Mouse (Mus musculus) forebrain, embryonic 12.5 days (tissue): Measurements from ENCODE around the gene Aqp8. TPM values are rescaled to one million over a fixed set of nuclear protein-coding genes. Genes with fewer than 3 reads are reported as not detected.

Source experiments
- ATAC-seq: fragments of 200-750 bp; cut with Nextera tagmentation; 2 replicates; pipeline ENCODE4 v1.8.0; 2017; ENCODE audit warnings: moderate TSS enrichment; ENCODE audit not compliant: low FRiP score
- H3K27ac ChIP-seq: fragments of 300-500 bp; sonication (generic); 2 replicates; pipeline ENCODE4 v1.5.1; 2016; ENCODE audit warnings: mild to moderate bottlenecking
- H3K27me3 ChIP-seq: fragments of 300-500 bp; sonication (generic); 2 replicates; pipeline ENCODE4 v1.6.1; 2016; ENCODE audit warnings: mild to moderate bottlenecking
- H3K36me3 ChIP-seq: fragments of 300-500 bp; sonication (generic); replicated peaks from 2 replicates; pipeline ENCODE4 v1.6.1; 2016; ENCODE audit warnings: mild to moderate bottlenecking
- H3K4me1 ChIP-seq: fragments of 300-500 bp; sonication (generic); 2 replicates; pipeline ENCODE4 v1.6.1; 2016
- H3K4me2 ChIP-seq: fragments of 300-500 bp; sonication (generic); 2 replicates; pipeline ENCODE4 v1.6.1; 2016; ENCODE audit warnings: mild to moderate bottlenecking, moderate library complexity
- H3K4me3 ChIP-seq: fragments of 300-500 bp; sonication (generic); replicated peaks from 2 replicates; pipeline ENCODE4 v1.5.1; 2016; ENCODE audit warnings: mild to moderate bottlenecking
- H3K9ac ChIP-seq: fragments of 300-500 bp; sonication (generic); 2 replicates; pipeline ENCODE4 v1.6.1; 2016; ENCODE audit warnings: mild to moderate bottlenecking
- H3K9me3 ChIP-seq: fragments of 300-500 bp; sonication (generic); 2 replicates; pipeline ENCODE4 v1.6.1; 2016
- WGBS: fragments of 180-500 bp; shearing (Covaris S2); methylation state at CpG from one replicate; pipeline ENCODE4 v1.1.7; 2016; 5-methylcytosine and 5-hydroxymethylcytosine counted together
- polyA plus RNA-seq: library from polyadenylated mRNA; unstranded; fragments of >200 nt; fragmentation: Nextera tagmentation; extraction: Ambion mirVana; gene quantifications from 2 replicates; pipeline ENCODE4 v1.2.1, GENCODE M21; 2016

The Aqp8 gene
- 0.22 and 0.56 TPM in 2 replicates for polyA plus RNA-seq

DNA sequence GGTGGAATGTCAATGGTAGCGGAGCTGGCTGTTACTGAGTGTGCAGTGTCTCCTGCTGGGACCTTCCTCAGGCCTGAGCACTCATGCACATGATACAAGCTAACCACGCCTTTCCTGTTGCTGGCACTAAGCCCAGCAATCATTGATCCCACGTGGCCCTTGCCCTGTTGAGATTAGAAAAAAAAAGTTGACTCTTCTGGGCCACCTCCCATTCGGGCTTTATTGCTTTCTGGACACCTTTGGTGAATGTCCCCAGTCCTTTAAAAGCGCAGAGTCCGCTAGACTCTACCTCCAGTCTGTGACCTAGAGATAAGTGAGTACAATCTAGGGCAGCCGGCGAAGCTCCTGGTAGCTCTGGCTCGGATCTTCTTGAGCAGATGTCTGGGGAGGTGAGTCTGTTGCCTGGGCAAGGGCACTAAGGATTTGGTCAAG lies at the start of gene Aqp8:
Aqp8 (plus strand) TSS at position 222 of the 432 bp plus-strand sequence.
- Histone ChIP-seq H3K4me2 (no peak within 1 kb of the TSS), H3K4me3 (no peak within 1 kb of the TSS), H3K9me3 (no peaks in the 10 kb centered on the region), H3K36me3 (no peaks in the 10 kb centered on the region), H3K4me1 (no peaks in the 10 kb centered on the region), H3K9ac (no peak within 1 kb of the TSS), H3K27me3 (no peaks in the 10 kb centered on the region), H3K27ac (no peak within 1 kb of the TSS)
- no peak for ATAC-seq
- WGBS: 80% methylated on average over 9 of the region's 9 CpGs

DNA sequence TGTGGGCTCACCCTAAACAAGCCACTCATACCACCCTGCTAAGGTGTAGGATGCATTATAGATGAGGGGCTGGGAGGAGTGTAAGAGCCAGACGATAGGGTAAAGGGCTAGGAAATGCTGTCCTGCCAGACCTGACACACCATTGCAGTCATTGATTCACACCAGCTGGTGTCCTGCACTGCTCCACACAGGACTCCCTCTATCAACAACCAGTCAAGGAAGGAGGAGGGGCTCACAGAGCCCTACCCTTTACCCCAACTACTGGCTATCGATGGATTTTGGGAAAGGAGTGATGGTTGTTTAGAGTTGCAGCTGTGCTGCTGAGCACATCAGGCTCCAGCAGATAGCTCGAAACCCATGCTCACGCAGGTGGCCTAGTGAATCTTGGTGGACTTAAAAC lies 45.3 kb upstream of the Aqp8 start:
- Histone ChIP-seq H3K9ac (no peak overlapping the region), H3K4me1 (no peaks in the 10 kb centered on the region), H3K4me3 (no peak overlapping the region), H3K36me3 (peaks cover 34% of the 10 kb centered on the region), H3K9me3 (no peaks in the 10 kb centered on the region), H3K27me3 (no peaks in the 10 kb centered on the region), H3K4me2 (no peak overlapping the region), H3K27ac (no peak overlapping the region)
- 87% methylated on average over 4 of the region's 4 CpGs for WGBS
- ATAC-seq: no peak

DNA sequence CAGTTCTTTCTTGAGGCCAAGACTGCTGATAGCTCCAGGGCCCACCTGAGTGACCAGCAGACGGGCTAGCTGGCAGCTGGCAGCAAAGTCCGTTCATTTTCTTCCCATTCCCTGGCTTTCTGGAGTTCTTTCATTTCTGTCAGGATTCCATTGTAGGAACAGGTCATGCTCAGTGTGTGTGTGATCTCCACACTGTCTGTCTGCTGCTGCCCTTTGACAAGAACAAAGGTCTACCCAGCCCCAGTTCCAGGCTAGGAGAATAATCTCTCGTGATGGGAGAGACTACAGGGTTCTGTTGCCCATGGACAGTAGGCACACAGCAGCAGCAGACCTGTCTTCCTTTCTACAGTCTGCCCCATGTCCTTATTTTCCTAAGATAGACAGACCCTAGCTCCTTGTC lies 44.4 kb upstream of the Aqp8 start:
- Histone ChIP-seq H3K4me2 (no peak overlapping the region), H3K27me3 (no peaks in the 10 kb centered on the region), H3K9me3 (no peaks in the 10 kb centered on the region), H3K36me3 (peaks cover 36% of the 10 kb centered on the region), H3K4me3 (no peak overlapping the region), H3K4me1 (no peaks in the 10 kb centered on the region), H3K27ac (no peak overlapping the region), H3K9ac (no peak overlapping the region)
- ATAC-seq: no peak
- WGBS: 73% methylated on average over 3 of the region's 3 CpGs

DNA sequence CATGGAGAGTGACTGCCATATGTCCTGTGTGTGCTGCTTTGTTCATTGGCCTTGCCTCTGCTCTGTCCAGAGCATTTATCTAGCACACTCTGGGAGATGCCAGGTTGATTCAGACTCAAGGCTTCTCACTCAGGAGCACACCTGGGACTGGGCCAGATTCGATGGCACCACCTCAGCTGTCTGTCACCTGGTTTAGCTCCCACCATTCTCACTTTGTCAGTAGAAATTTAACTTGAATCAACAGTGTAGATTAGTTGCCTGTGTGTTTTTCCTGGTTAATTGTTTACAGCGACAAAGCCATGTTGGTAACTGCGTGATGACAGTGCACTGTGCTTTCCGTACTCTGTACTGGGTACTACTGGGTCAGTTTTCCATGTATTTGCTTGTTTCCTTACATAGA lies 42.1 kb upstream of the Aqp8 start:
- no peak overlapping the region for H3K4me2 ChIP-seq
- WGBS: 95% methylated on average over 4 of the region's 4 CpGs

DNA sequence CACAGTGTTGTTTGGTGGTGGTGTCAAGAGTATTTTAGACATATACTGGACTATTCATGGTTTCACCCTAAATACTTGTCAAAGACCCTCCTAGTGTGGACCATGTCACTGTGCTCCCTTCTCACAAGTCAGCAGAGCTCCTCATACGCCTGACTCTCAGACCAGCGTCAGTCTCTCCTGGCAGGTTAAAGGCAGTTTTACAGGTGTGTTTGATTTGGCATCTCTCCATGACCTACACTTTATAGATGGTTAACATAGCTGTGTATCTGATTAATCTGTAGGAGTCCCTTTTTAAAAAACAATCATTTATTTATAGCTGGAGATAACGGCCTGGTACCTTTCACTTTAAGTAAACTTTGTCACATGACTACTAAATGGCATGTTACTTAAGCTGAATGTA lies 40.1 kb upstream of the Aqp8 start:
- no peaks in the 10 kb centered on the region for H3K9me3 ChIP-seq
- no peak for ATAC-seq
- H3K4me3 ChIP-seq: no peak overlapping the region
- H3K9ac ChIP-seq: no peak overlapping the region
- no peaks in the 10 kb centered on the region for H3K4me1 ChIP-seq
- H3K36me3 ChIP-seq: peaks cover 41% of the 10 kb centered on the region
- WGBS: 93% methylated on average over 3 of the region's 3 CpGs
- no peak overlapping the region for H3K27ac ChIP-seq
- no peak overlapping the region for H3K4me2 ChIP-seq
- no peaks in the 10 kb centered on the region for H3K27me3 ChIP-seq

More for the DNA sequence above, 42.1 kb upstream of the Aqp8 start:
- ATAC-seq: no peak
- Histone ChIP-seq H3K9ac (no peak overlapping the region), H3K36me3 (peaks cover 43% of the 10 kb centered on the region), H3K9me3 (no peaks in the 10 kb centered on the region), H3K27ac (no peak overlapping the region), H3K4me3 (no peak overlapping the region), H3K27me3 (no peaks in the 10 kb centered on the region), H3K4me1 (no peaks in the 10 kb centered on the region)

DNA sequence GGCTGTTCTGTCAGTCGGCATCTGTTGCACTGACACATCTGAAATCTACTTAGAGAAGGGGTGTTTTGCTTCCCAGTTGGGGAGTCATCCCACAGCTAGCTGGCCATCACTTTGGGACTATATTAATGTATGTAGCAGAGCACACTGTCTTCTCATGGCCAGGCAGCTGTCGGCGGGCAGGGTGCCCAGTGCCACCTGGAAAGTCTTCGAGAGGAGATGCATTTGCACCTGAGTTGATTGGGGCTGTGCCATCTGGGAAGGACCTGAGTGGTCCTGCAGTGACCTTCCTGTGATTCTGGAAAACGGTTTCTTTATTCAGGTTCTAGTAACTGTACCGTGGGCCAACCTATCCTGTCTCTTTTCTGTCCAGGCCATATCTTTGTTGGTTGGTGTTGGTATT lies 37.8 kb upstream of the Aqp8 start:
- 95% methylated on average over 6 of the region's 6 CpGs for WGBS
- Histone ChIP-seq H3K9ac (no peak overlapping the region), H3K4me3 (no peak overlapping the region), H3K4me1 (no peaks in the 10 kb centered on the region), H3K27ac (no peak overlapping the region), H3K9me3 (no peaks in the 10 kb centered on the region), H3K36me3 (peaks cover 48% of the 10 kb centered on the region), H3K27me3 (no peaks in the 10 kb centered on the region), H3K4me2 (no peak overlapping the region)
- no peak for ATAC-seq

DNA sequence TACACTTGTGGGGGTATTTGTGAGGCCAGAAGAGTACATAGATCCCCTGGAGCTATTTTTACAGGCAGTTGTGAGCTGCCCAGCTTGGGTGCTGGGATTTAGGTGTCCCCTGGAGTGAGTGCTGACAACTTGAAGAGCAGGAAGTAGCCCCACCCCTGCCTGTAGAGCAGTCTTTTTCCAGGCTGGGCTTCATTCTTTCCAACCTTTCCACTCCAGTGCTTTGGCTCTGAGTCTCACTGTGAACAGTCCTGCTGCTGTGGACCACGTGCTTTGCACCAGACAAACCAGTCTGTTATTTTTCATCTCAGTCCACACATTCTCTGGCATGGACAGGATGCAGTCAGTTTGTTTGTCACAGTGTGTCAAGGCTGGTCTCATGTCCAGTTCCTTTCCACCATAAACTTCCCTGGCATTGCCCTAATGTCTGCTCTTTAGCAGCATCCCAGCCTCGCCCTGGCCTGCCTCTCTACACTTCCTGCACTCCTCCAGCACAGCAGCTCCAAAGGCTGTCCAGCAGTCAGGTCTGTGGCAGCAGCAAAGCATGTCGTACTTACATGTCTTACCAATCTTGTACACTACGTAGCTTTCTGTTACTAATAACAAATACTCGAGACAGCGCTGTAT lies 36.8 kb upstream of the Aqp8 start:
- H3K4me1 ChIP-seq: no peaks in the 10 kb centered on the region
- no peak overlapping the region for H3K4me2 ChIP-seq
- H3K27ac ChIP-seq: no peak overlapping the region
- no peak overlapping the region for H3K4me3 ChIP-seq
- H3K9me3 ChIP-seq: no peaks in the 10 kb centered on the region
- no peaks in the 10 kb centered on the region for H3K27me3 ChIP-seq
- peaks cover 52% of the 10 kb centered on the region for H3K36me3 ChIP-seq
- WGBS: 88% methylated on average over 6 of the region's 6 CpGs
- no peak for ATAC-seq
- no peak overlapping the region for H3K9ac ChIP-seq

DNA sequence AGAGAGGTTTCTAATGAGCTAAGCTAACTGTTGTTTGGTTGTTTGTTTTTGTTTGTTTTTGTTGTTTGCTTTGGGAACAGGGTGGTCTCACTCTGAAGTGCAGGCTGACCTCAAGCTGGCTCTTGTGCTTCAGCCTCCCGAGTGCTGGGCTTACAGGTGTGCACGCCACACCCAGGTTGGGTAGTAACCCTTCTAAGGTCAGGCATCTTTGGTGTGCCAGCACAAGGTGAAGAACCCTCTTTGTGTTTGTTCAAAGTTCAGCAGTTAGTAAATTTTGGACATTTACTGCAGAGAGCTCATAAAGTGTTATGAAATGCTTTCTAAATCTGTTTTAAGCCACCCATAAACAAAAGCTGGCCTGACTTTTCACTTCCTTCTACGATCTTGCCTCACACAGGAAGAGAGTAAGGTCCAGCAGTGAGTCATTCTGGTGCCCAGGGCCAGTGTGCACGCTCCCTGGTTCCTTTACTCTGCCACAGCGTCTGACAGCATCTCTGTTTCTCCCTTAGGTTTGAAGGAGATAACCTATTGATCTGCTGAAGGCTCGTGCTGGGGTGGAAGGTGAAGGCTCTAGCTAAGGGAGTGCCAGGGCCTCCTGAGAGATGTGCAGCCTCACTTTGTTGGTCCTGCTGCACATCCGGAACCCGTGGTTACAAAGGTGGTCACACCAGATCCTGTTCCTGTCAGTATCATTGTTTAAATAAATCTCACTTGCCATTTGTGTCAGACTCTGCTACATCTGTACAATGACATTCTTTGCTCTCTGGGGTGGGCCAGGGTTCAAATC lies 32.3 kb upstream of the Aqp8 start:
- WGBS: 90% methylated on average over 8 of the region's 8 CpGs
- H3K4me1 ChIP-seq: no peaks in the 10 kb centered on the region
- H3K9me3 ChIP-seq: no peaks in the 10 kb centered on the region
- no peak overlapping the region for H3K27ac ChIP-seq
- no peaks in the 10 kb centered on the region for H3K27me3 ChIP-seq
- no peak overlapping the region for H3K4me2 ChIP-seq
- no peak for ATAC-seq
- peaks cover 37% of the 10 kb centered on the region for H3K36me3 ChIP-seq
- no peak overlapping the region for H3K4me3 ChIP-seq
- H3K9ac ChIP-seq: no peak overlapping the region

DNA sequence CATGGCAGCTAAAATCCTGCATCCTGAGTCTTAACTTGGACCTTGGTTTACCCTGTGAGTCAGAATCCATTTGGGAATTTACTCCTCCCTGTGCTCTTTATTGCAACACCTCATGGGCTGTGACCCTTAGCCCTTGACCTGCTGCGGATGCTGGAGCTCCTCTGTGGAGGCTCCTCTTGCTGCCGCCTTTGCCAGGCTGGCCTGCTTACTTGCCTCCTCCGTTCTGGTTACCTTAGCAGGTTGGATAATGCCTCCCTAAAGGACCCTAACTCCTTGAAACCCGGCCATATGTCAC lies 31.7 kb upstream of the Aqp8 start:
- peaks cover 37% of the 10 kb centered on the region for H3K36me3 ChIP-seq
- ATAC-seq: no peak
- no peak overlapping the region for H3K9ac ChIP-seq
- no peaks in the 10 kb centered on the region for H3K27me3 ChIP-seq
- H3K4me1 ChIP-seq: no peaks in the 10 kb centered on the region
- H3K9me3 ChIP-seq: no peaks in the 10 kb centered on the region
- WGBS: 92% methylated on average over 4 of the region's 4 CpGs
- no peak overlapping the region for H3K27ac ChIP-seq
- no peak overlapping the region for H3K4me3 ChIP-seq
- H3K4me2 ChIP-seq: no peak overlapping the region

DNA sequence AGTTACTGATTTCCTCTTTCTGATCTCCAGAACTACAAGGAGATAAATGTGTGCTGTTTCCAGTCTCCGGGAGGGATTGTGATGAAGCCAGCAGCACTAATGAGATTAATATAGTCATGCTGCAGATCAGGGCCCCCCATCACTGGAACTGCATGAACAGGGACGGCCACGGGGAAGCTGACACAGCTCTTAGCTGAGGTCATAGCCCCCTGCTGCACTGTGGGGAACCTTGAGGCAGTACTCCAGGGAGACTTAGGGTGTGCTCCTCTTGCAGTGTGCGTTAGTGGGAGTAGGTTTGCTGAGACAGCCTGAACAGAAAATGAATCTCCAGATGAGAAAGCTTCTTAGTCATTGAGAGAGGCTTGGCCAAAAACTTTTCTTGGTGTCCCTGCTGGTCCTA lies 30.9 kb upstream of the Aqp8 start:
- Histone ChIP-seq H3K9ac (no peak overlapping the region), H3K4me1 (no peaks in the 10 kb centered on the region), H3K36me3 (peaks cover 37% of the 10 kb centered on the region), H3K4me2 (no peak overlapping the region), H3K9me3 (no peaks in the 10 kb centered on the region), H3K27me3 (no peaks in the 10 kb centered on the region), H3K27ac (no peak overlapping the region), H3K4me3 (no peak overlapping the region)
- WGBS: 84% methylated on average over 4 of the region's 4 CpGs
- no peak for ATAC-seq

DNA sequence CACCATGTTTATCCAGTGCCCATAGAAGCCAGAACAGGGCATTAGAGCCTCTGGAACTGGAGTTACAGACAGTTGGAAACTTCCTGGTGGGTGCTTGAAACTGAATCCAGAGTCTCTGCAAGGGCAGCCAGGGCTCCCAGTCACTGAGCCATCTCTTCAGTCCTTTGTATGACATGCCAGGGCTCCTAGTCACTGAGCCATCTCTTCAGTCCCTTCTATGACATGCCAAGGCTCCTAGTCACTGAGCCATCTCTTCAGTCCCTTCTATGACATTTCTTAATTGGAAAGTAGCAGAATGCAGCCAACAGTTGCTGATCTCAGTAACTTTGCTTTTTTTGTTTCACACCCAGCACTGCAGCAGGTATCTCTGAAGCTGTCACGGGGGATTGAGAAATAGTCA lies 20.0 kb upstream of the Aqp8 start:
- no peak overlapping the region for H3K4me3 ChIP-seq
- WGBS: 75% methylated on average over 1 of the region's 1 CpGs
- ATAC-seq: no peak
- no peaks in the 10 kb centered on the region for H3K27me3 ChIP-seq
- no peak overlapping the region for H3K9ac ChIP-seq
- H3K27ac ChIP-seq: no peak overlapping the region
- no peak overlapping the region for H3K4me2 ChIP-seq
- peaks cover 4% of the 10 kb centered on the region; the same call in 1 of the 2 replicates for H3K9me3 ChIP-seq
- H3K4me1 ChIP-seq: no peaks in the 10 kb centered on the region
- H3K36me3 ChIP-seq: no peaks in the 10 kb centered on the region

DNA sequence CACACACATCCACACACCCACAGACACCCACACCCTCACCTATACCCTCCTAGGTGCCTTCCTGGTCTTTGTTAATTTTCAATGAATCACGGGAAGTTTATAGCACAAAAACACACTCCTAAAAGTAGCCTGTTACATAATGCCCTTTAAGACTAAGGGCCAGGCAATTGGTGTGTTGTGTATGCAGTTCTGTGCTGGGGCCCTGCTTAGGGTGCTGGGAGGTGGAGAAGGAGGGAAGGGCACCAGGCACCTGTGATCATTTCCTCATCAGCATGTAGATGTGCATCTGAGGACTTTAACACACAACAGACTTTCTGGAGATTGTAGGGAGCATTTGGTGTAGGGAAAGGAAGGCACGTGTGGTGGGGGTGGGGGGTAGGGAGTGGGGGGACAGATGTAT lies 13.3 kb upstream of the Aqp8 start:
- no peak for ATAC-seq
- no peaks in the 10 kb centered on the region for H3K9me3 ChIP-seq
- 94% methylated on average over 2 of the region's 2 CpGs for WGBS

DNA sequence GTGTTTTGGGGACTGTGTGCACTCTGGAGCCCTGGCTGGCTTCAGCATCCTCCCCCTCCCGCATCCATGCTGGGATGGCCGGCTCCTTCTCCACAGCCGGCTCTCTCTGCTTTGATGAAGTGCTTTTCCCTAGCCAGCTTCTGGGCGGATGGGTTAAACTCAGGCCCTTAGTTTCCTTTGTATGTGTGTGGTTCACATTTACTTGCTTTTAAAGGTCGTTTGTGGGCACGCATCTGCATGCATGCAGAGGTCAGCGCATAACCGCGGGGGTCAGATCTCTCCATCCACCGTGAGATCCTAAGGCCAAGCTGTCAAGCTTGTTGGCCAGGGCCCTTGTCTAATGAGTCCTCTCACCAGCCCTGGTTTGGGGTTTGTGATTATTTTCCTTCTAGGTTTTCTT lies 12.4 kb upstream of the Aqp8 start:
- H3K27ac ChIP-seq: no peak overlapping the region
- WGBS: 73% methylated on average over 10 of the region's 10 CpGs
- no peaks in the 10 kb centered on the region for H3K9me3 ChIP-seq
- no peak overlapping the region for H3K4me3 ChIP-seq
- H3K9ac ChIP-seq: no peak overlapping the region
- H3K36me3 ChIP-seq: no peaks in the 10 kb centered on the region
- H3K4me1 ChIP-seq: no peaks in the 10 kb centered on the region; the same call in 1 of the 2 replicates
- no peak for ATAC-seq
- no peak overlapping the region for H3K4me2 ChIP-seq
- no peaks in the 10 kb centered on the region for H3K27me3 ChIP-seq

More for the DNA sequence above, 13.3 kb upstream of the Aqp8 start:
- Histone ChIP-seq H3K4me1 (no peaks in the 10 kb centered on the region; the same call in 1 of the 2 replicates), H3K4me3 (no peak overlapping the region), H3K4me2 (no peak overlapping the region), H3K27ac (no peak overlapping the region), H3K27me3 (no peaks in the 10 kb centered on the region), H3K9ac (no peak overlapping the region), H3K36me3 (no peaks in the 10 kb centered on the region)
